Mouse (Mus musculus) liver, adult (tissue): Measurements from ENCODE around the gene Gpn3.

Source experiments
- GATA4 ChIP-seq: IDR thresholded peaks from 2 replicates; pipeline ENCODE4 v1.6.1; 2014; ENCODE audit warnings: mild to moderate bottlenecking, low read length; ENCODE audit not compliant: insufficient replicate concordance

Gene Gpn3

DNA sequence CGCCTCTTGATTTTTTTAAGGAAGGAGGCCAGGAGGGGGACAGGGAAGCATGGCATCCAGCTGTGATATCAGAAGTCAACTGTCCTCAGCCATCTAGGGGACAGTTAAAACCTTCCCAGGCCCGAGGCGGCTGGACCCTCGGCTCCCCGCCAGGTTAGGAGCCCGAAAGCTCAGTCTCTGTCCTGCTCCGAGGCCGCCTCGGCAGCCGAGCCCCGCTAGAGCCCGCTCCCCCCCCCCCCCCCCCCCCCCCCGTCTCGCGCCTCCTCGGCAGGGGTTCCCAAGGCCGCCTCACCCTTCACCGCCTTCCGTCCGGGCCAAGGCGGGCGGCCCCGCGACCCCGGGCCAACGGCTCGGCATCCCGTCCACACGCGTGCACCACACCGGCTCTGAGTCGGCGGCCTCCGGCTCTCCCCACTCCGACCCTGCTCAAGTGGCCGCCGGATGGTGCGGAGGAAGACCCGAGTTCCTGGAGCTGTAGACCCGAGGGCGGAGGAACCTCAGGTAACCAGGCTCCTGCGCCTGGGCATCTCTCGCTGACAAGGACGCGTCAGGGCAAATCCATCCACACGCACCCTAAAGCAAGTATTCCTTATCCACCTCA, at the start of gene Gpn3:
Gpn3 (plus strand) TSS at position 286 of the 601 bp plus-strand sequence.
- no peak for TF ChIP-seq GATA4

DNA sequence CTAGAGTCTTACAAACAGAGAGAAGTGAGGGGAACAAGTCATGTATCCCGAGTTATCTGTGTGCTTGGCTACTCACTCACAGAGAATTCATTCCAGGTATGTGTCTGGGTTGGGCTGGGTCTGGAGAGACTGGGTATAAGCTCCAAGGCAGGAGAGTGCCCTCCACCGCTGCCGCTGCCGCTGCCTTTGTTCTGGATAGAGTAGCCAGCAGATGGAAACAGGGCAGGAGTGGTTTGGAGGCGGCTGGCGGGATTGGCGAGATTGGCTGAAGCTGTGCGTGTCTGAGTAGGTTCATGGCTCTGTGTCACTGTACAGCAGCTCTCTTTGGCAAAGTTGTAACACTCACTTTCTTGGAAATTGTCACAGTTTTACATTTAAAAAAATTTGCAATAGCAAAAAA, 48.2 kb upstream of the Gpn3 start:
- TF ChIP-seq GATA4, result no peak

DNA sequence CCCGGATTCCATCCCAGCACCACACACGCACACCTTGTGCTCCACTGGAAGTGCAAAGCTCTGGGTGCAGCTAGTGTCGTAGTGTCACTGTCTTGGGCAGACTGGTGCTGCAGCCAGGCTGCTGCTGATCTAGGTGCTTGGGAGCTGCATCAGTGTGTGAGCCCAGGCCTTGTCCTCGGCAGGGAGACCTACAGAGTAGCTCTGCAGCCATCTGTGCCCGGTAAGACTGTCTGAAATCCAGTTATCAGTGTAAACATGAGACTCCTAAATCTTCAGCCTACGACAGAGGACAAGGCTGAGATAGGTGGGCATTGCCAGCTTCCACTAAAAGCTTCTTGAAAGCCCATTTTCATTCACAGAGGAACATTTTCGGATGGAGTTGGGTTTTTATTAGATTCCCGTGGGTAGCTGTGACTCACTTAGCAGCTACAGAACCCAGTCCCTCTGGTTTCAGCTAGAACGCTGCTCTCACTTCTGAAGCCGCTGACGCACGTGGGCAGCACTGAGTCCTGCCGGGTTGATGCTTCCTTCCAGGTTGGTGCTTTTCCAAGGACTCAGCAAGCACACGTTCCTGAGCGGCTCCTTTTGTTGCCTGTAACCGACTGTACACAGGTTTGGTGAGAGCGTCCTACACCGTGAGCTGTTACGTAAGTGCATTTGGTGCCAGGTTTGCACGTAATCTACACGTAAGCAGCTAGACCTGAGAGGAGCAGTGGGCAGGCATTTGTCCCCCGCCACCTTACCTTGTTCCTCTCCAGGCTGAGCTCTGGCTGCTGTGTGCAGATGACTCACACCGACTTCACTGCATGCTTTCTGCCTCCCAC, 46.9 kb upstream of the Gpn3 start:
- TF ChIP-seq GATA4, result no peak

DNA sequence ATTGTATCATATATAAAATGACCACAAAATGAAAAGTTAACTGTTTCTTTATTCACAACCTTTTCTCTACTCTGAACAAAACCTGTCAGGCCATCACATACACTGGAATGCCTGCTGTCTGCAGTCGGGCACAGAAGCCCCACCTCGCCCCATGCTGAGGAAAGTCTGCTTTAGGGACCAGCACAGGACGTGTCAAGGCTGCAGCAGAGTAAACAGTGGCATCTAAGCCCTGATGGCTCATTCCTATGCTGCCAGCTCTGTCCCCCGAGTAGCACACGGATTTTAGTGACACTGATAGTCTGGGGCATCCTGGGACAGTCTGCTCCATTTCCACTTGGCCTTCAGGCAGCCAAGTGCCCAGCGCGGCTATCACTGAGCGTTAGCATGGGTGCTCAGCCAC, 46.2 kb upstream of the Gpn3 start:
- TF ChIP-seq GATA4, result no peak

DNA sequence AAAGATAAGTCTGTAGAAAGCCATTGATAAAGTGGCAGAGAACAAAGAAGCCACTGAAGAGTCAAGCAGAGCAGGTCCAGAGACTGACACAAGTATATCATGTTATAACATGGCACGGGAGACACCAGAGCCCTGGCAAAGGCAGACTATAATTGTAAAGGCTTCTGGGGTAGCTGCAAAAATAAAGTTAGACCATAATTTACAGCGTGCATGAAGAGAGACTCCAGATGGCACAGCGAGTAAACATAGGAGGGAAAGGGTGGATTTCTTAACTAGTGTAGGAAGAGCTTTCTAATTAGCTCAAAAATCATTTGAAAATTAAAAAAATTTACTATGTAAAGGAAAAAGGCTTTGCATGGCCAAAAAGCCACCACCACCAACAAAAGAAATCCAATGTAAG, 44.4 kb upstream of the Gpn3 start:
- TF ChIP-seq GATA4, result no peak

DNA sequence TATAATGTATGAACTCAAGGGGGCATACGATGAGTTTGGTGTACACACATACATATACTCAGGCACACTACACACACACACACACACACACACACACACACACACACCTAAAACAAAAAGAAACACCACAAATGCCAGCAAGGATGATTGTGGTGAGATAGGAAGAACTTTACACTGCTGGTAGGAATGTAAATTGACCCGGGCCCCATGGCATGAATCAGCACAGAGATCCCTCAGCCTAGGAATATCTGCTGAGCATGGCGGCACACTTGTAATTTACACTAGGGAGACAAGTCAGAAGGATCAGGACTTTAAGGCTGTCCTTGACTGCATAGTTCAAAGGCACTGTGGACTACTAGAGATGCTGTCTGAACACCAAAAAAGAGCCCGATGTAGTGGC, 41.4 kb upstream of the Gpn3 start:
- TF ChIP-seq GATA4, result no peak

DNA sequence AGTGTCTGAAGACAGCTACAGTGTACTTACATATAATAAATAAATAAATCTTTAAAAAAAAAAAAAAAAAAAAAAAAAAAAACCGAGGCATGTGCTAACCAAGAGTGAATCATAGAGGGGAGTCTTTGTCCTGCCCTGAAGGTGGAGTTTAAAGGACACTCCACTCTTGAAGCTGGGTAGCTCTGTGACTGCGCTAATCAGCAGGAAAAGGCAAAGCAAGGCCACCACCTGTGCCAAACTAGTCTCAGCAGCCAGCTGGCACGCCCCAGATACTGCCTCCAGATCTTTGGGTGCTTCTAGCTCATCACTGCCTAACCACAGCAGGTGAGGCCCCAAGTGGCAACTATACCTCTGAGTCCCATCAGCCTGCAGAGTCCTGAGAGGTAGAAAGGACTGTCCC, 37.0 kb upstream of the Gpn3 start:
- no peak for TF ChIP-seq GATA4

DNA sequence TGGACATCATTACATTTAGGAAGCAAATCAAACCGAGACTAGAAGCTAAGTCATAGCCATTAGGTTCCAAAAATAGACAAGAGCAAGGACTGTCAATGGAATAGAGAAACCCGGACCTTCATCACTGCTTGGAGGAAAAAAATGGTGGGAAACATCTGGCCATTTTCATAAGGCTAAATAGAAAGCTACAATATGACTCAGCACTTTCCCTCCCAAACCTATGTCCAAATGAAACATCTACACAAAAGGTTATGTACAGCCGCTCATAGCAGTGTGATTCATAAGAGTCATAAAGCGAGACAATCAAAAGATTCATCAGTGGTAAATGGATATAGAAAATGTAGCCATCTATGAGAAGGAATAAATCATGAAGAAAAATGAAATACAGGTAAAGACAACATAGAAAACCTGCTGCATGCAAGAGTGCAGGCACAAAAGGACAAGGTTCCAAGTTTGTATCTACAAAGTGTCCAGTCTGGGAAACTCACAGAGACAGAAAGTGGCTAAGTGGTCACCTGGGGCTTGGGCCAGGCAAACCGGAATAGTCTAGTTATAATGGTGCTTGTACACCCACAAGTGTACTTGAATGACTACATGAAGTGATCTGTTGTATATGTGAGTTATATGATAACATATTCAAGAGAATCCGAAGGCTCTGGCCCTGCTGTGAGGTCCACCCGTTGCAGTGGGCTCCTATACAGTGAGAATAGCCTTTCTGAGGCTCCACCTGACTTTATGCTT, 35.0 kb upstream of the Gpn3 start:
- no peak for TF ChIP-seq GATA4

DNA sequence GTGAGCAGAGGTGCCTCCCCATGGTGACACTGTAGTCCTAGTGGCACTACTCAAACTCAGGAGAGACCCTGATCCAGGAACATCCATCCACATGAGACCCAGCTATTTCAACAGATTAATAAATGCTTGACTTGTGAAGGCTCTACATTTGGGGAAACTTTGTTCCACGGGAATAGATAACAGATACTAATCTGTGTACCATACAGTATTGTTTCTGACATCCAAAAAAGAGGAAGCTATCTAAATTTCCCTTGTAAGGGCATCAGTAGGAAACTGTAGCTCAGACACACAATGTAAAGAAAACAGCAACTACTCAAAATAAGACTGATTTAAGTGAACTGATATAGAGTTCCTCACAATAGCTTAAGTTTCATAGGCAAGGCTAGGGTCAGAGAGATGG, 28.8 kb upstream of the Gpn3 start:
- no peak for TF ChIP-seq GATA4

DNA sequence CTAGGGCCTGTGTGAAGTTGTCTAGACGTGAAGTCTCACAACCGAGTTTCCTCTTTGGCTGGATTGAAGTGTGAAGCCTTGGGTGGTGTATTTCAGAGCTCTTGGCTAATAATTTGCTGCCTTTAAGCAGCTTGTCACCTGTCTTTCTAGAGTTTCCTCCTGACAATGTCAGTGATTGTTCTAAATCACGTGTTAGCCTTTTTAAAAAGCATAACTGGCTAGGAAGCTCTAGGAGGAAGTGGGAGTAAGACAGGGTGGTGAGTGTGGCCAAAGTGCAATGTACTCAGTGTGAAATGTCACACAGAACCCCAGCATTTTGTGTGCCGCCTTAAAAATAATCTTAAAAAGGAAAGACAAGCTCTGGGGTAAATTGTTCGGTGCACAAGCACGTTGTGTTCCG, 27.9 kb upstream of the Gpn3 start:
- no peak for TF ChIP-seq GATA4

DNA sequence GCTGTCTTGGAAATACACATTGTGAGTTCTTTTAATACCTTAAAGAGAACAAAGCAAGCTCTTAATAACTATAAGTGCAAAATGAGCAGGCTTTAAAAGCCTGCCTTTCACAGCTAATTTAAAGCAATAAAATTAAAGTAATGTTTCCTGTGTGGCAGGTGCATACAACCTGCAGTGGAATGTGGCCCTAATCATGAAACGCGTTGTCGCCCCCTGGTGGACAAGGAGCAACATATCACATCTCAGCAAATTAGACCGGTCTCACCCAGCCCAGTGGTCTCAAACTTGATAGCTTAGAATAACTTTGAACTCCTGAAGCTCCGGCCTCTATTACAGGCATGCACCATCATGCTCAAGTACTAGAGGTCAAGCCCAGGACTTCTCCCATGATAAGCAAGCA, 27.4 kb upstream of the Gpn3 start:
- no peak for TF ChIP-seq GATA4

DNA sequence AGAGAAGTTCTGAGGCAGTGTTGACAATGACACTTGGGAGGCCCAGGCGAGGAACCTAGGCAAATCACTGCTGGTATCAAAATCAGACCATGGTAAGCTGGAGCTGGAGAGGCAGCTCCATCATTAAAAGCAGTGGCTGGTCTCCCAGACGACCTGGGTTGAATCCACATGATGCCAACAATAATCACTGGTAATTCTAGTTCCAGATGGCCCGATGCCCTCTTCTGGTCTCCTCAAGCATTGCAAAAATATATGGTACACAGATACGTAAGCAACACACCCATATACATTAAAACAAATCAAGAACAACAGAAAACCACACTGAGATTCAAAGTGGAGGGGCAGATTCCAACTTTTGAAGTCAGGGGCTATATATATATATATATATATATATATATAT, 25.9 kb upstream of the Gpn3 start:
- TF ChIP-seq GATA4, result no peak

DNA sequence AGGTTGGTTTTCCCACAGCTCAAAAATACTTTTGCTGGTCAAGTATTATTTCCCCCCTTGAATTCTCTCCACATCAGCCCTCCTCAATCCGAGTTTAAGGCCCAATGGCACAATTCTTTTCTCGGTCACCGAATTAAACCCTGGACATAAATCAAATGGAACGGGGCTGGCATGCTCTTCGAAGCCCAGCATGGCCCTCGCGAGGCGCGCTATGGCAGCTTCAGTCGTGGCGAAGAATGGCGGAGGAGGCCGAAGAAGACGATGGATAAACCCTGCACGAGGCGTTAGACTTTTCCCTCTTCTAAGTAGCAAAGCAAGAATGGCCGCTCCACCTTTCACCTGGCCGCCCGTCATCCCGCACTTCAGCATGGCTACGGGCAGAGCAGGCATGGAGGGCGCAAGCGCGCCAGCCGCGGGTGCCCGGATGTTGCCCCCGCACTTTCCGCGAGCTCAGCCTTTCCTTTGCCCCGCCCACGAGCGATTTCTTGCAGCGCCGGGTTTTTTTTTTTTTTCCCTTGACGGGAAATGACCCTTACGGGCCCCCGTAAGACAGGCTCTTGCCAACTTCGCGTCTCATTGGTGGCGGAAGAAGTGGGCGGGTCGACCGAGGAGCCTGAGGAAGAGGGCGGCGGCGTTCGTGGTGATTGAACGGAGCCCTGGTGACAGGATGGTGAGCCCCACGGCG, 17.7 kb upstream of the Gpn3 start, which contains the start of the genes Rad9b and Vps29:
Rad9b (minus strand) TSS at position 427 of the 685 bp plus-strand sequence.
Vps29 (plus strand) TSS at position 563 of the 685 bp plus-strand sequence.
- 0 out of 2 replicates have a peak, but pooled peaks have one; percentile 10 for TF ChIP-seq GATA4

DNA sequence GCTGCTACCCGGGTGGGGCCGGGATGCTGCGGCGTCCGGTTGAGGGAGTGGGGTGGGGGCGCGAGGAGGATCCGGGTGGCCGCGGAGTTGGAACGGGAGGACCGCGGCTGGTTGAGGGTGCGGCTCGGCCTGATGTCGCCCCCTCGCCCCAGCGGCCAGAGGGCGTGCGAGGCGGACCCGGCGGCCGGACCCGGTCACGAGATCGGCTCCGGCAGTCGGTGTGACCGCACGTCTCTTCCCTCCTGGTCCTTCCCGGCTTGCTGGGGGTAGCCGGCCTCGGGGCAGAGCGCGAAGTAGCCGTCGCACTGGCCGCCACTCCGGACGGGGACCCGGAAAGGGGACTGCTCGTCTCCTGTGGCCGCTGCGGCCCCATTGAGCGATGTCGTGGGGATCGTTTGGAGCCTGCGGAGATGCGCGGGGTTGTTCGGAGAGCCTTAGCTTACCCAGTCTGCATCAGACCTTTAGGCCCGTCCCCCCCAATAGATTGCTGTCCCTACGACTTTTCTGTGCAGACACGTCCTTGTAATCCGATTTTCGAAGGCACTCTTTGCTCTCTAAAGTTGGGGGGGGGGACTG, 17.1 kb upstream of the Gpn3 start:
- no peak for TF ChIP-seq GATA4

DNA sequence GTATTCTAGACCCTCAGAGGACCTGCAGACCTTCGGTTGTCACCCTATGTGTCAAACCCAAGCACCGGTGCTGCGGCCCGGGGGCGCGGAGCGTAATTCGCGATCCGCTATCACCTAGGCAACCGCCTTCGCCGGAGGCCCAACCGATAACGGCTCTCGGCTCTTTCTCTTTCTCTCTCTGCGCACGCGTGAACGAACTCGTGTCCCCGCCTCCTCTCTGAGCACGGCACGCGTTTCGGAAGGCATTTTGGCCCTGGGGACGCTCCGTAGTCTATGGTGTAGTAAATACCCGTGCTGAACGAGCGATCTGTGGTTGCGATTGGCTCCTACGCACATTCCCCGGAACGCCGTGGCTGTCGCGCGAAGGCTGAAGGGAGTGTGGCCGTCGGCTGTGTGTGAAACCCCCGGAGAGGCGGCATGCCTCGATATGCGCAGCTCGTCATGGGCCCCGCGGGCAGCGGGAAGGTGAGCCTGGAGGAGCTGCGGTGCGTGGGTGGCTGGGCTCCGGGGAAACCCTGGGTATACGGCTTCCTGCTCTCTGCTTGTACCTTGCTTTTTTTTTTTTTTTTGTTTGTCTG, 605 bp downstream of the Gpn3 start, which contains the start of gene Fam216a:
Fam216a (minus strand) TSS at position 173 of the 578 bp plus-strand sequence.
- peak; percentile 92; the same call in 1 of the 2 replicates for TF ChIP-seq GATA4
